Mouse (Mus musculus): ENCODE measurements around the gene Olfr1136.

Olfr1136 gene

DNA sequence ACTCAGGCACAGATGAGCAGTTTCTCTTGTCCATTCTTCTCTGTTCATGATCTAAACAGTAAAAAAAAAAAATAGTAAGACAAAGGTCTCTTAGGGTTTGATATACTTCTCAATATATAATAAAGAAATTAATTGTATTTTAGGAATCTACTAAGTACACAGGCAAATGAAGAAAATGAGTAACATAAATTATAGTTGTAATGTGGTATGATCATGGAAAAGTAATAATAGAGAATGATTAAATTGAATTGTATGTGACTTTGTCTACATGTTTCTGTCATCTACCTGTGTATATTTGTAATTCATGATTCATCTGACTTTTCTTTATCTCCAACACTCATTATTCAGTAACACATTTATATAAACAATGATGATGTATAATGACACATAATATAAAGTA lies at the start of gene Olfr1136:
Olfr1136 (minus strand) TSS at position 101 of the 400 bp plus-strand sequence.
- in situ Hi-C loops (cut with MboI; ENCODE audit: low sequenced_read_pairs): no loop called here

GRCm38 (mm10) chr2:87743452-87743851 lies 49.7 kb upstream of the Olfr1136 start, which contains the start of gene Olfr1140:
TSS of gene Olfr1140 (plus strand) at chr2:87743752.
- in situ Hi-C loops (cut with MboI; ENCODE audit: low sequenced_read_pairs): no loop called here

GRCm38 (mm10) chr2:87739878-87740277 lies 46.1 kb upstream of the Olfr1136 start, which contains the start of gene Olfr1138:
TSS of gene Olfr1138 (minus strand) at chr2:87739978.
- in situ Hi-C loops (cut with MboI; ENCODE audit: low sequenced_read_pairs): no loop called here

DNA sequence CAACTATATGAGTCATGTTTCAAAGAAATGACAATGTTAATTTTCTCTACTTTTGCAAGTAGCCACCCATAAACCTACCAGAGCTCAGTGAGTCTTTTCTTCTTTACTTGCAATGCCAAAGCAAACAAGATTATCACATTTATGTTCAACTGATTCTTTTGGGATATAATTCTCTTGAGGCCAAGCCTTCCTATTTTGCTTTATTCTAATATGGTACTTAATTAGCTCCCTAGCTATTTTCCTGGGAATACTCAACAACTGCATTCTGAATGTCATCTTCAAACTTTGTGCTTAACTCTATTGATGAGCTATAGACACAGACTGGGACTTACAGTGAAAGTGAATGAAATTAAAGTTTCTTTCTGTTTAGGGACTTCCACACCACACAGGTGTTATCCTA lies 19.3 kb upstream of the Olfr1136 start, which contains the start of gene Olfr1137:
Olfr1137 (minus strand) TSS at position 101 of the 400 bp plus-strand sequence.
- in situ Hi-C loops (cut with MboI; ENCODE audit: low sequenced_read_pairs): no loop called here

- in situ Hi-C loops (cut with MboI; ENCODE audit: low sequenced_read_pairs): no loop called here
Observed at GRCm38 (mm10) chr2:87673564-87673963, 20.2 kb downstream of the Olfr1136 start, which contains the start of gene Olfr1135. TSS of gene Olfr1135 (minus strand) at chr2:87673664.

- in situ Hi-C loops (cut with MboI; ENCODE audit: low sequenced_read_pairs): no loop called here
Observed at GRCm38 (mm10) chr2:87658360-87658759, 35.4 kb downstream of the Olfr1136 start, which contains the start of gene Olfr1134. TSS of gene Olfr1134 (minus strand) at chr2:87658460.

DNA sequence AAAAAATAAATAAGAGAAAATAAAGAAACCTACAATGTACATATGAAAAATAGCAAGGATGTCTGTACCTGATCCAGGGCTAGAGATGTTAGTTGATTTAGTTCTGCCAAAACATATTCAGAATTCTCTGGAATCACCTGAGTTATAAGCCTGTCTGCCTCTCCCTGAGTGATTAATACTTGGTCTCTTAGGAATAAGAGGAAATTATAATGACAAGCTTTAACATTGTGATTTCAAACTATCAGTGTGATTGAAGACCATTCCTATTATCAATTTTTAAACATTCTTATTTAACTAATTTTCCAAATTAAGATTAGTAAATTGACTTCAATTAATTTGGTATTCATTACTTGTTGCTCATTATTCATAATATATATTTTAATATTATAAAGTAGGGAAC lies 46.5 kb downstream of the Olfr1136 start, which contains the start of gene Olfr1133:
Olfr1133 (minus strand) TSS at position 101 of the 400 bp plus-strand sequence.
- in situ Hi-C loops (cut with MboI; ENCODE audit: low sequenced_read_pairs): no loop called here
